Mouse (Mus musculus) midbrain, embryonic 12.5 days (tissue): ENCODE data around the gene Nuak1. TPM values are rescaled to one million over a fixed set of nuclear protein-coding genes. Genes with fewer than 3 reads are reported as not detected.

Experiments
- ATAC-seq: fragments of 200-750 bp; cut with Nextera tagmentation; 2 replicates; pipeline ENCODE4 v1.8.0; 2017; ENCODE audit warnings: low read depth, moderate TSS enrichment, moderate library complexity; ENCODE audit not compliant: low FRiP score
- H3K27ac ChIP-seq: fragments of 300-500 bp; sonication (generic); replicated peaks from 2 replicates; pipeline ENCODE4 v1.5.1; 2016; ENCODE audit warnings: mild to moderate bottlenecking
- H3K27me3 ChIP-seq: fragments of 300-500 bp; sonication (generic); 2 replicates; pipeline ENCODE4 v1.6.1; 2016; ENCODE audit warnings: mild to moderate bottlenecking
- H3K36me3 ChIP-seq: fragments of 300-500 bp; sonication (generic); 2 replicates; pipeline ENCODE4 v1.6.1; 2016
- H3K4me1 ChIP-seq: fragments of 300-500 bp; sonication (generic); 2 replicates; pipeline ENCODE4 v1.6.1; 2016
- H3K4me2 ChIP-seq: fragments of 300-500 bp; sonication (generic); replicated peaks from 2 replicates; pipeline ENCODE4 v1.6.1; 2016; ENCODE audit warnings: mild to moderate bottlenecking, moderate library complexity
- H3K4me3 ChIP-seq: fragments of 300-500 bp; sonication (generic); 2 replicates; pipeline ENCODE4 v1.5.1; 2016; ENCODE audit warnings: mild to moderate bottlenecking
- H3K9ac ChIP-seq: fragments of 300-500 bp; sonication (generic); replicated peaks from 2 replicates; pipeline ENCODE4 v1.6.1; 2016; ENCODE audit warnings: mild to moderate bottlenecking, moderate library complexity
- H3K9me3 ChIP-seq: fragments of 300-500 bp; sonication (generic); 2 replicates; pipeline ENCODE4 v1.6.1; 2016; ENCODE audit warnings: mild to moderate bottlenecking
- WGBS: fragments of 180-500 bp; shearing (Covaris S2); methylation state at CpG from one replicate; pipeline ENCODE4 v1.1.7; 2016; 5-methylcytosine and 5-hydroxymethylcytosine counted together
- polyA plus RNA-seq: library from polyadenylated mRNA; unstranded; fragments of >200 nt; fragmentation: Nextera tagmentation; extraction: Ambion mirVana; gene quantifications from 2 replicates; pipeline ENCODE4 v1.2.1, GENCODE M21; 2016

Gene Nuak1
- polyA plus RNA-seq, 1 experiment from 2014 or later: 4.5 TPM

DNA sequence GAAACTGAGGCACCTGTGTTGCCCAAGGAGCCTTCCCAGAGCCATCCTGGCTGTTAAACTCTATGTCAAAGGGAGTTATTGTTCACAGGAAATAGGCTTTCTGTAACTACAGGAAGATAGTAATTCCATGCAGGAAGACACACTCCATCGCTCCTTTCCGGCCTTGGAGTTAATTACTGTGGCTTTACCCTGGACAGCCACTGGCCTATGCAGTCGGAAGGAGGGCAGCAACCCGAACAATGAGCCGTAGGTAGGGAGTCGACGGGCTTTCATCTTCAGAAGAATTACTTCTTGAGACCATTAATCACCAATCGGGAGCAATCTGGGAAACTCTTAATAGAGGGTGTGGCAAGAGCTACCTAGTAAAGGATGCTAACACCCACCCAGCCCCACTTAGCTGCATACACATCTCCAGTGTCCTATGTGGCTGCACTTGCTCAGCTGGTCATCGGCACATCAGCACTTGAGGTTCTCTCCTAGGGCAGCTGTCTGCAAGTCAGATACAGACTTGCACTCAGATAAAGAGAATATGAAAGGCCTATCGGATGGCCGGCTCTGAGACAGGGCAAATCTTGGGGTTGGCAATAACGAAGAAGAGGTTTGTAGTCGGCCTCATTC lies 53.7 kb downstream of the Nuak1 start:
- 73% methylated on average over 13 of the region's 13 CpGs for WGBS
- Histone ChIP-seq H3K4me2 (no peak overlapping the region), H3K9me3 (no peaks in the 10 kb centered on the region), H3K9ac (no peak overlapping the region), H3K36me3 (no peaks in the 10 kb centered on the region), H3K27me3 (no peaks in the 10 kb centered on the region), H3K4me1 (peaks cover 70% of the 10 kb centered on the region), H3K27ac (0 out of 2 replicates have a peak overlapping the region, but pooled peaks have one; percentile 22), H3K4me3 (no peak overlapping the region)
- no peak for ATAC-seq

DNA sequence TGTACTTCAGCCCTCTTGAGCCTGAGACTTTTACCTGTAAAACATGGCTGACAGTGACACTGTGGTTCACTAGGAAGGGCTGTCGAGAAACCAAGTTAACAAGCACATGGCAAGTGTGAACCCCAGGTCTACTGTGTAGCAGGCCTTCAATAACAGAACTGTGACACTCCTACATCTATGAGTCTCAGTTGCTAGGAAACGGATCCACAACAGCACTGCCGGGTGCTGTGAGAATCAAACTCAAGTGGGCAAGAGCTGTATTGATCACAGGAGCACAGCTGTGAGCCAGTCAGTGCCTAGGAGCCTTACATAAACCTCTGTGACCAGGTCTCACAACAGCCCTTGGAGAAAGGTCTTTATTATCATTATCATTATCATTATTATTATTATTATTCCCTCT lies 54.2 kb downstream of the Nuak1 start:
- peaks cover 70% of the 10 kb centered on the region for H3K4me1 ChIP-seq
- H3K27me3 ChIP-seq: no peaks in the 10 kb centered on the region
- no peak overlapping the region for H3K4me2 ChIP-seq
- H3K36me3 ChIP-seq: no peaks in the 10 kb centered on the region
- WGBS: 59% methylated on average over 3 of the region's 3 CpGs
- no peak overlapping the region for H3K27ac ChIP-seq
- ATAC-seq: no peak
- no peak overlapping the region for H3K4me3 ChIP-seq
- no peak overlapping the region for H3K9ac ChIP-seq
- no peaks in the 10 kb centered on the region for H3K9me3 ChIP-seq

DNA sequence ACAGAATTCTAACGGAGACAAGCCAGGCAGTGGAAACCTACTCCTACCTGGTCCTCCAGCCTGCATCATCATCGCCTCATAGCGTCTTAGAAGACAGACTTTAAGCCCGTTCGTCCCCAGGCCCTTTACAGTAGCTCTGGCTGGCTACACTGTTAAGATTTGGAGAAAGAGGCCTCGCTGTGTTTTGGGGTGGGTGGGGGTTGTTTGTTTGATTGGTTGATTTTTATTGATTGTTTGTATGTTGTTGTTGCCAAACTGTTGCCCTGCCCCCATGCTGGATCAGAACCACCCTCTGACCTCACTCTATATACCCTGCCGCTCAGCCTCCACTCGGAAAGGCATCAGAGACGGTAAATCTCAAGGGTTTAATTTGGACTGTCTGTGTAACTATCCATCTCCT lies 55.6 kb downstream of the Nuak1 start:
- Histone ChIP-seq H3K36me3 (no peaks in the 10 kb centered on the region), H3K9ac (no peak overlapping the region), H3K27ac (no peak overlapping the region), H3K4me1 (peaks cover 67% of the 10 kb centered on the region), H3K4me2 (no peak overlapping the region), H3K4me3 (no peak overlapping the region), H3K9me3 (no peaks in the 10 kb centered on the region), H3K27me3 (no peaks in the 10 kb centered on the region)
- ATAC-seq: no peak
- 78% methylated on average over 9 of the region's 9 CpGs for WGBS

DNA sequence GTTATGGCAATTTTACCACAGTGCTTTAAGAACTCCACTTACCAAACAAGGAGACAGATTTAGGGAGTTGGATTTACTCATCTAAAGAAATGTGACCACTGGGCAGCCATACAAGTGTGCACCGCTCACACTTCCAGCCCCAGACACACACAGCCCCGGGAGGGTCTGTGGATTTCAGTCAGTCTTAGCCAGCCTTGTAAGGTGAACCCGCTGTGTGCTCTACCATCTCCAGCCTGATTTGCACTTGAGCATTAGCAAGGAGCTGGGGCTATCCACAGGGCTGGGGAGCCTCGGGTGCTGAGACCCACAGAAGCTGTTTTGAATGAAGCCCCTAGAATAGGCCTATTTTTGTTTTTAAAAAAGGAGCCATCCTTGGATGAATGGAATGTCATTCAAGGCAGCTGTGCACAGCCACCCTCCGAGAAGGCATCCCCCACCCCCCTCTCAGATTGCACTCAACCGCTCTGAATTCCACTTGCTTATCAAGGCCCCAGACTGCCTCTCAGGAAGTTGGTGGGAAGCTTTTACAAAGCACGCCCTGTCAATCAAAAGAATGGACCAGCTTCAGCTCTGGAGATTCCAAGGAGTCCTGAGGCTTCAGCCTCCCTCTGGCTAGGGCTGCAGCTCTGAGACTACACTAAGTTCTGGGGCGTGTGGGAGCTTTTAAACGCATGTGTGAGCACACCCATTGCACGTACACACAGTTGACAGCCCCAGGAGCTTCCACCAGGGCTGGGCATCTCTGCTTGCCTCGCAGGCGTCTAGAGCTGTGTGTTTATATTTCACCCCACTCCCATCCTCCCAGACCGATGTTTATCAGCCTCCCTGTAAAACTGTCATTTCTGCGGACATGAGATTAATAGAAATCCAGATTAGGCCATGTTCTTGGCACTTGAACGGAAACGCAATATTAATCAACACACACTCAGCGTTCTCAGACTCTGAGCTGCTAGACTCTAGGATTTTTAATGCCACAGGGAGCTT lies 57.2 kb downstream of the Nuak1 start:
- Histone ChIP-seq H3K9me3 (no peaks in the 10 kb centered on the region), H3K27ac (peak overlapping the region; percentile 78), H3K4me3 (no peak overlapping the region), H3K4me2 (no peak overlapping the region), H3K9ac (no peak overlapping the region), H3K27me3 (no peaks in the 10 kb centered on the region), H3K4me1 (peaks cover 51% of the 10 kb centered on the region), H3K36me3 (no peaks in the 10 kb centered on the region)
- peak; percentile 84 for ATAC-seq
- 17% methylated on average over 17 of the region's 17 CpGs for WGBS

DNA sequence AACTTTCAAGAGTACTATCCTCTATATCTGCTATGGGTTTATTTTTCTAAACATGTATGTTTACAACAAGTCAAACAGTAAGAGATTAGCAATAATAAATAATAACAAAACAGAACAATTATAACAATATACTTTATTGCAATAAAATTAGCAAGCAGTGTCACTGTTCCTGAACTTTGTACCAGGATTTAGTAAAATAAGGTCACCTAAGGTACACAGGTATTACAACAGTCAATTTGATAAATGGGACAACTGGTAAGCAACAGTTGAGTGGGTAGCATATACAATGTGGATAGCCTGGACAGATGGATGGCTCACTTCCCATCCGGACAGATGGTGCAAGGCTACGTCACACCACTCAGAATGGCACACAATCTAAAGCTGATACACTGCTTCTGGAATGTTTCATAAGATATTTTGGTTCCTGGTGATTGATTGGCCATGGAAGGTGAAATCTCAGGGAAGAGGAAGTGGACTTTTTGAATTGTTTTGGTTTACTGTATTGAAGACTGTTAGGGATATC lies 59.1 kb downstream of the Nuak1 start:
- H3K36me3 ChIP-seq: peaks cover 10% of the 10 kb centered on the region; the same call in 1 of the 2 replicates
- H3K27me3 ChIP-seq: no peaks in the 10 kb centered on the region
- H3K4me2 ChIP-seq: no peak overlapping the region
- ATAC-seq: no peak
- H3K4me3 ChIP-seq: no peak overlapping the region
- H3K4me1 ChIP-seq: peaks cover 34% of the 10 kb centered on the region
- no peaks in the 10 kb centered on the region for H3K9me3 ChIP-seq
- 95% methylated on average over 2 of the region's 2 CpGs for WGBS
- H3K9ac ChIP-seq: no peak overlapping the region
- H3K27ac ChIP-seq: no peak overlapping the region

DNA sequence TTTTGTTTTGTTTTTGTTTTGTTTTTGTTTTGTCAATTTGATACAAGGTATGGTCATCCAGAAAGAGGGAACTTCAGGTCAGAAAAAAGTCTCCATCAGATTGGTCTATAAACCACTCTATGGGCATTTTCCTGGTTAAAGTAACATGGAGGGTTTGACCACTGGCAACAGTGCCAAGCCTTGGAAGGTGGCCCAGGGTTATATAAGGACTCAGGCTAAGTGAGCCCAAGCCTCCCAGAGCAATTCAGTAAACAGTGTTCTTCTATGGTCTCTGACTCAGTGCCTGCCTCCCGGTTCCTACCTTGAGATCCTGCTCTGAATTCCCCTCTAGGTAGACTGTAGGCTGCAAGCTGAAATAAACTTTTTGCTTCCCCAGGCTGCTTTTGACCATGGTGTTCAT lies 61.0 kb downstream of the Nuak1 start:
- no peak for ATAC-seq
- H3K36me3 ChIP-seq: peaks cover 22% of the 10 kb centered on the region
- H3K27ac ChIP-seq: no peak overlapping the region
- H3K4me3 ChIP-seq: no peak overlapping the region
- H3K27me3 ChIP-seq: no peaks in the 10 kb centered on the region
- 93% methylated on average over 1 of the region's 1 CpGs for WGBS
- no peak overlapping the region for H3K9ac ChIP-seq
- H3K4me2 ChIP-seq: no peak overlapping the region
- H3K4me1 ChIP-seq: peaks cover 17% of the 10 kb centered on the region
- H3K9me3 ChIP-seq: no peaks in the 10 kb centered on the region

DNA sequence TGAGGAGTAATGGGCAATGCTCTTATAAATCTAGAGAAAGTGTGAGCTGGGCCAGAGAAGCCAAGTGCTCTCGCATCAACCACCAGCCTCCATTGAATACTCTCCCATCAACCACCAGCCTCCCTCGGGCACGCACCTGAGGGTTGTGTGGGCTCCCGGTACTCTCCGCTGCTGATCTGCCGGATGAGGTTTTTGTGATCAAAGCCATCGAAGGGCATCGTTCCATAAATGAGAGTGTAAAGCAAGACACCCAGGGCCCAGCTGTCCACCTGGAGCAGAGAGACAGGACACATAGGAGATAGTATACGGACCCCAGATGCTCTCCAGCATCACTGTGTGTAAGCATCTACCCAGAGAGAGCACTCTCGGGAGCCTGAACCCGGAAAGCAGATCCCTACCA lies 62.4 kb downstream of the Nuak1 start:
- Histone ChIP-seq H3K27me3 (no peaks in the 10 kb centered on the region), H3K9me3 (no peaks in the 10 kb centered on the region), H3K9ac (no peak overlapping the region), H3K4me2 (no peak overlapping the region), H3K4me1 (peaks cover 7% of the 10 kb centered on the region), H3K36me3 (peaks cover 33% of the 10 kb centered on the region), H3K27ac (no peak overlapping the region), H3K4me3 (no peak overlapping the region)
- no peak for ATAC-seq
- 94% methylated on average over 11 of the region's 11 CpGs for WGBS

DNA sequence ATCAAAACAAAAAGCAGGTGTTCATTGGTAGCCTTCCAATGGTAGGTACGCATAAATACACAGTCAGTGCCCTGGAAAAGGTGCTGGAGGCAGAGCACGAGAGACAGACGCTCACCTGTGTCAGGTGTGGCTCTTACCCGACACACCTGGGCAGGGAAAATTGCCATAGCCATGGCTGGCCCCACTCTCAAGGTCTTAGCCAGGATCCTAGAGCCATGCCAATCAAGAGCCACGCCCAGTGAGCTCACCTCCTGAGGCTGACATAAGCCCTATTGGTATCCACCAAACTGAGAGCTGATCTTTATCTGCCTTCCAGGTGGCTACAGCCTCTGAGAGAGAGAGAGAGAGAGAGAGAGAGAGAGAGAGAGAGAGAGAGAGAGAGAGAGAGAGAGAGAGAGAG lies 64.1 kb downstream of the Nuak1 start:
- 89% methylated on average over 5 of the region's 5 CpGs for WGBS
- no peak overlapping the region for H3K9ac ChIP-seq
- no peak for ATAC-seq

DNA sequence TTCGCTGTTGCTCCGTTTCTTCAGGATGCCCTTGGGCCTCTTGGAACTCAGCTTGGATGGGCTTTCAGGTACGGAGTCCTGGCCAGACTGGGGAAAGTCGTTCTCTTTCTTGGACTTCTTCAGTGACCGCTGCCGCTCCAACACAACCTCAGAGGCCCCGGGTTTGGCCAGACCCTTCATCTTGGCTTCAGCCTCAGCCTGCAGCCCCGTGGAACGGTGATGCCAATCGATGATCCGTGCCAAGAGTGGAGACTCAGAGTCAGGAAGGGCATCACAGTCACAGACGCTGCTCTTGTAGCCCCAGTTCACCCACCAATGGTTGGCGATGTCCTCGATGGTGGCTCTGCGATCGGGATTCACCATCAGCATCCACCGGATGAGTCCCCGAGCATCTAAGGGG lies 65.4 kb downstream of the Nuak1 start:
- peaks cover 20% of the 10 kb centered on the region for H3K4me1 ChIP-seq
- 96% methylated on average over 18 of the region's 18 CpGs for WGBS
- H3K9me3 ChIP-seq: no peaks in the 10 kb centered on the region
- H3K4me3 ChIP-seq: no peak overlapping the region
- peaks cover 33% of the 10 kb centered on the region for H3K36me3 ChIP-seq
- H3K9ac ChIP-seq: no peak overlapping the region
- H3K27ac ChIP-seq: no peak overlapping the region
- no peak overlapping the region for H3K4me2 ChIP-seq
- ATAC-seq: no peak
- H3K27me3 ChIP-seq: no peaks in the 10 kb centered on the region

More for the DNA sequence above, 64.1 kb downstream of the Nuak1 start:
- H3K4me3 ChIP-seq: no peak overlapping the region
- H3K9me3 ChIP-seq: no peaks in the 10 kb centered on the region
- peaks cover 33% of the 10 kb centered on the region for H3K36me3 ChIP-seq
- H3K4me1 ChIP-seq: peaks cover 18% of the 10 kb centered on the region
- no peak overlapping the region for H3K4me2 ChIP-seq
- no peaks in the 10 kb centered on the region for H3K27me3 ChIP-seq
- no peak overlapping the region for H3K27ac ChIP-seq

DNA sequence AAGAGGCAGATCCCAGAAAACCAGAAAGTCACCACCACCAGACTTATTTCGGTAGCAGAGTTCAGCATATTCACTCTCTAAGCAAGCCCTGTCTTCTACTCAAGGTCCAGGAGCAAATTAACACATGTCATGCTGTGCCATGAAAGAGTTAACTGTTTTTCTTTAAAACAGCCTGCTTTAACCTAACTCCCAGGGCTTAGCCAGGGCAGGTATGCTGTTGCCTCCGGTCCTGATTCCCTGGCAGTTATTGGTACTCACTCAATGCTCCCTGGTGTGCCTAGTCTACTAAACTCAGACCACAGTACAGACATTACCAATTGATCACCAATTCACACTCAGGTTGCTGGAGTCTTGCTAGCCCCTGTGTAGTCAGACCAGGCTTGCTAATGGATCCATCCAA lies 66.9 kb downstream of the Nuak1 start:
- H3K9ac ChIP-seq: no peak overlapping the region
- no peak overlapping the region for H3K27ac ChIP-seq
- no peaks in the 10 kb centered on the region for H3K9me3 ChIP-seq
- H3K4me2 ChIP-seq: no peak overlapping the region
- WGBS: 92% methylated on average over 2 of the region's 2 CpGs
- ATAC-seq: no peak
- H3K4me1 ChIP-seq: peaks cover 20% of the 10 kb centered on the region
- no peak overlapping the region for H3K4me3 ChIP-seq
- H3K27me3 ChIP-seq: no peaks in the 10 kb centered on the region
- peaks cover 33% of the 10 kb centered on the region for H3K36me3 ChIP-seq

DNA sequence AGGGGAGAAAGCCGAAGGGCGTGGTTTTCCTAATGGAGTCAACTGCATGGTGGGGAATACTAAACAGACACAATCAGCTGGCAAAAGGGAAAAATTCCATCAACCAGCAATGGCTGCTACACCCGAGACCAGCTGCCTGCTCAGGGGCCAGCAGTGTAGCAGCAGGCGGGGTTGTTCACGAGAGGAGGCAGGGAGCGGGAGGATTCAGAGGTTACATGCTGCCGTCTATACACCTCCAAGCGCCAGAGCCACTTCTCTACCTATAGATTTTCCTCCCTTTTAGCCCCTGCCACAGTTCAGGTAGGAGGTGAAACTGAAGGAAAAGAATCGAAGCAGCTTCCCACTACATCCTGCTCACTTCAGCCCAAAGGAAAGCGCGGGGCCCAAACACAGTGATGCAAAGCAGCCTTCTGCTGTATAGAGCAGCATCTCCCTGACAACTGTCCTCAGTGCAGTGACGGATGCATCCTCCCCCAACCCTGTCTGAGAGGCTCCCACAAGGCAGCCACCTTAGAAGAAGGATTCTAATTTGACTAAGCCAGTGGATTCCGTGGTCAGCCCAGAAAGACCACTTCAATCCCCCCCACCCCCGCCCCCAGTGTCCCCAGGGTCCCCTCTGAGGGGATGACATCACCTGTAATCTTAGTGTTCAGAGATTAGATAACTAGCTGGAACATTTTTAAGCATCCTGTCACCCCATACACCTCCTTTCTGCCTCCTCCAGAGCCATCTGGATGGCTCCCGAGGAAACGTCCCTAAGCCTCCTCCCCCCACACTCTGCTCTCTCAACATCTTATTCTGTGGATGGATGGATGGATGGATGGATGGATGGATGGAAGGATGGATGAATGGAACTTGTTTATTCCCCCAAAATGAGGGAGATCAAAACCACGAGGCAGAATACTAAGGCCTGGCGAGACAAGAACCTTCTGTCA lies 68.0 kb downstream of the Nuak1 start:
- H3K9me3 ChIP-seq: no peaks in the 10 kb centered on the region
- H3K36me3 ChIP-seq: peaks cover 26% of the 10 kb centered on the region
- peaks cover 20% of the 10 kb centered on the region for H3K4me1 ChIP-seq
- ATAC-seq: peak; percentile 85
- H3K27me3 ChIP-seq: no peaks in the 10 kb centered on the region
- H3K27ac ChIP-seq: peak overlapping the region; percentile 66
- peak overlapping the region; percentile 2; the same call in 1 of the 2 replicates for H3K9ac ChIP-seq
- 37% methylated on average over 18 of the region's 18 CpGs for WGBS
- peak overlapping the region; percentile 33 for H3K4me2 ChIP-seq
- H3K4me3 ChIP-seq: no peak overlapping the region
